Mouse (Mus musculus) embryonic facial prominence, embryonic 10.5 days (tissue): ENCODE results near the gene Mex3b. TPM values are rescaled to one million over a fixed set of nuclear protein-coding genes. Genes with fewer than 3 reads are reported as not detected.

ENCODE experiments used
- DNase-seq: peaks from one replicate; pipeline ENCODE4 v3.0.0-alpha.2; 2017; ENCODE audit warnings: low spot score
- H3K27ac ChIP-seq: fragments of 300-500 bp; sonication (generic); replicated peaks from 2 replicates; pipeline ENCODE4 v1.5.1; 2016; ENCODE audit warnings: mild to moderate bottlenecking
- H3K27me3 ChIP-seq: fragments of 300-500 bp; sonication (generic); replicated peaks from 2 replicates; pipeline ENCODE4 v1.6.1; 2016; ENCODE audit warnings: low read depth, mild to moderate bottlenecking; ENCODE audit not compliant: poor library complexity, severe bottlenecking
- H3K36me3 ChIP-seq: fragments of 300-500 bp; sonication (generic); replicated peaks from 2 replicates; pipeline ENCODE4 v1.6.1; 2016; ENCODE audit warnings: mild to moderate bottlenecking, moderate library complexity
- H3K4me1 ChIP-seq: fragments of 300-500 bp; sonication (generic); 2 replicates; pipeline ENCODE4 v1.6.1; 2016
- H3K4me3 ChIP-seq: fragments of 300-500 bp; sonication (generic); 2 replicates; pipeline ENCODE4 v1.5.1; 2016; ENCODE audit warnings: mild to moderate bottlenecking, moderate library complexity
- H3K9me3 ChIP-seq: fragments of 300-500 bp; sonication (generic); 2 replicates; pipeline ENCODE4 v1.6.1; 2016; ENCODE audit warnings: mild to moderate bottlenecking
- WGBS: fragments of 180-500 bp; shearing (Covaris S2); methylation state at CpG from one replicate; pipeline ENCODE4 v1.1.7; 2016; 5-methylcytosine and 5-hydroxymethylcytosine counted together
- polyA plus RNA-seq: library from polyadenylated mRNA; unstranded; fragments of >200 nt; fragmentation: Nextera tagmentation; extraction: Ambion mirVana; gene quantifications from 2 replicates; pipeline ENCODE4 v1.2.1, GENCODE M21; 2016

Gene Mex3b
- polyA plus RNA-seq, 1 experiment from 2014 or later = 30.1 TPM

DNA sequence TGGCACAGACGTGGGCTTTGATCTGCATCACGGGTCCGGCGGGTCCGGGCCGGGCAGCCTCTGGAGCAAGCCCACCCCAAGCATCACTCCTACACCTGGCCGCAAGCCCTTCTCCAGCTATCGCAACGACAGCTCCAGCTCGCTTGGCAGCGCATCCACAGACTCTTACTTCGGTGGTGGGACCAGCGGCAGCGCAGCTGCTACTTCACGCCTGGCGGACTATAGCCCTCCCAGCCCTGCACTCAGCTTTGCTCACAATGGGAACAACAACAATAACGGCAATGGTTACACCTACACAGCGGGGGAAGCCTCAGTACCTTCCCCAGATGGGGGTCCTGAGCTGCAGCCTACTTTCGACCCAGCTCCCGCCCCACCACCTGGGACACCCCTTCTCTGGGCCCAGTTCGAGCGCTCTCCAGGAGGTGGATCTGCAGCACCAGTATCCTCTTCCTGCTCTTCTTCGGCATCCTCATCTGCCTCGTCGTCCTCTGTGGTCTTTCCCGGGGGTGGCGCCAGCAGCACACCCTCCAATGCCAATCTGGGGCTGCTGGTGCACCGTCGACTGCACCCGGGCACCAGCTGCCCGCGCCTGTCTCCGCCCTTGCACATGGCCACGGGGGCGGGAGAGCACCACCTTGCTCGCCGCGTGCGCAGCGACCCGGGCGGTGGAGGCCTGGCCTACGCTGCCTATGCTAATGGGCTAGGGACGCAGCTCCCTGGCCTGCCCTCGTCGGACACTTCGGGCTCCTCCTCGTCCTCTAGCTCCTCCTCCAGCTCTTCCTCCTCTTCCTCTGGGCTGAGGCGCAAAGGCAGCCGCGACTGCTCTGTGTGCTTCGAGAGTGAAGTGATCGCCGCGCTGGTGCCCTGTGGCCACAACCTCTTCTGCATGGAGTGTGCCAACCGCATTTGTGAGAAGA is 2.4 kb downstream of the Mex3b start:
- Histone ChIP-seq H3K27ac (peak overlapping the region; percentile 100), H3K27me3 (no peaks in the 10 kb centered on the region), H3K4me1 (peaks cover 40% of the 10 kb centered on the region), H3K36me3 (peaks cover 35% of the 10 kb centered on the region), H3K4me3 (peak overlapping the region; percentile 100), H3K9me3 (no peaks in the 10 kb centered on the region)
- peak; percentile 82 for DNase-seq
- 2% methylated on average over 56 of the region's 56 CpGs for WGBS

DNA sequence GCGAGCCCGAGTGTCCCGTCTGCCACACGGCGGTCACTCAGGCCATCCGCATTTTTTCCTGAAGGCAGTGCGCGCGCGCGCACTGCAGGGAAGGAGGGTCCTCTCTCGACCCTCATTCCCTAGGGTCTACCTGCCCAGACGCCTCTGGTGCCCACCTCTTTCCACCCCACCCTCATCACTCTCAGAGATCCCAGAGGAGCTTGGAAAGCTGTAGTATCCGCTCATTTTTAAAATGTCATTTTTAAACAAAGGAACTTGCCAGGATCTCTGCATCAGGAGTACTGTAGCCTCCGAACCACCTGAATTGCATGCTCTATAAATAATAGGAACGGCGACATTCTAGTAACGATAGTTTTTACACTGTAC is 3.0 kb downstream of the Mex3b start:
- H3K36me3 ChIP-seq = peaks cover 35% of the 10 kb centered on the region
- H3K4me1 ChIP-seq = peaks cover 34% of the 10 kb centered on the region
- H3K4me3 ChIP-seq = peak overlapping the region; percentile 100
- H3K27ac ChIP-seq = peak overlapping the region; percentile 100
- H3K9me3 ChIP-seq = no peaks in the 10 kb centered on the region
- H3K27me3 ChIP-seq = no peaks in the 10 kb centered on the region
- WGBS = 19% methylated on average over 18 of the region's 18 CpGs
- DNase-seq = no peak

GRCm38 (mm10) chr7:82876551-82876950 is 9.4 kb downstream of the Mex3b start:
- 67% methylated on average over 5 of the region's 5 CpGs for WGBS
- Histone ChIP-seq H3K4me3 (no peak overlapping the region), H3K4me1 (peaks cover 7% of the 10 kb centered on the region), H3K9me3 (peaks cover 2% of the 10 kb centered on the region; the same call in 1 of the 2 replicates), H3K36me3 (peaks cover 8% of the 10 kb centered on the region), H3K27me3 (no peaks in the 10 kb centered on the region), H3K27ac (no peak overlapping the region)
- DNase-seq = no peak

DNA sequence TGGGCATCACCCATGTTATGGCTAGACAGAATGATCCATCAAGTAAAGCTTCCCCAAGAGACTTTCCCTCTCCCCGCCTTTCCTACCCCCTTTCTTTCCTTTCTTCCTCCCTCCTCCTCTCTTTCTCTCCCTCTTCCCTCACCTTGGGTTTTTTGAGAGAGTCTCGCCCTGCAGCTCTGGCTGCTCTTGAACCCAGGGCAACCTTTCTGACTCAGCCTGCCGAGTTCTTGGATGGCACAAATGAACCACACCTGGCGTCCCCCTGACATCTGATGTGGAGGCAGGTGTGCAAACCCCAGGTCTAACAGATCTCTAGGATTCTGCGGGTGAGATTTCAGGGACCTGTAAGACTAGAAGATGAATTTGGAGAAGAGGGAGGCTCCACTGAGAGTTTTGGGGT is 12.9 kb downstream of the Mex3b start:
- Histone ChIP-seq H3K9me3 (peaks cover 2% of the 10 kb centered on the region; the same call in 1 of the 2 replicates), H3K27ac (no peak overlapping the region), H3K36me3 (no peaks in the 10 kb centered on the region), H3K4me1 (no peaks in the 10 kb centered on the region), H3K4me3 (no peak overlapping the region), H3K27me3 (no peaks in the 10 kb centered on the region)
- WGBS = 89% methylated on average over 5 of the region's 5 CpGs
- no peak for DNase-seq

DNA sequence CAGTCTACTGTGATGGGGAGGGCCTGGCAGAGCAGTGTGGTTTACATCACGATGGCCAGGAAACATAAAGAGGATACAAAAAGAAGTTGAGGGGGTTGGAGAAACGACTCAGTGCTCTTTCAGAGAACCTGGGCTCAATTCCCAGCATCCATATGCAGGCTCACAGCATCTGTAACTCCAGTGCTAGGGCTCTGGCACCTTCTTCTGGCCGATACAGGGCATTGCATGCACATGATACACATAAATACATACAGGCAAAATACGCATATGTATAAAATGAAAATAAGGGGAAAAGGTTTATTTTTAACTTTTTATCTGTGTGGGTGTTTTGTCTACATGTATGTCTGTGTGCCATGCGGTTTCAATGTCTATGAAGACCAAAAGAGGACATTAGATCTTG is 13.6 kb downstream of the Mex3b start:
- no peaks in the 10 kb centered on the region for H3K27me3 ChIP-seq
- 88% methylated on average over 5 of the region's 5 CpGs for WGBS

GRCm38 (mm10) chr7:82890317-82890850 is 23.3 kb downstream of the Mex3b start:
- Histone ChIP-seq H3K4me3 (no peak overlapping the region), H3K27ac (no peak overlapping the region), H3K9me3 (no peaks in the 10 kb centered on the region), H3K27me3 (no peaks in the 10 kb centered on the region), H3K4me1 (no peaks in the 10 kb centered on the region; the same call in 1 of the 2 replicates), H3K36me3 (no peaks in the 10 kb centered on the region)
- 85% methylated on average over 6 of the region's 6 CpGs for whole genome bisulfite sequencing
- no peak for DNase-seq

More for the DNA sequence above, 13.6 kb downstream of the Mex3b start:
- Histone ChIP-seq H3K4me1 (no peaks in the 10 kb centered on the region), H3K36me3 (no peaks in the 10 kb centered on the region), H3K4me3 (no peak overlapping the region), H3K9me3 (peaks cover 2% of the 10 kb centered on the region; the same call in 1 of the 2 replicates), H3K27ac (no peak overlapping the region)
- no peak for DNase-seq

DNA sequence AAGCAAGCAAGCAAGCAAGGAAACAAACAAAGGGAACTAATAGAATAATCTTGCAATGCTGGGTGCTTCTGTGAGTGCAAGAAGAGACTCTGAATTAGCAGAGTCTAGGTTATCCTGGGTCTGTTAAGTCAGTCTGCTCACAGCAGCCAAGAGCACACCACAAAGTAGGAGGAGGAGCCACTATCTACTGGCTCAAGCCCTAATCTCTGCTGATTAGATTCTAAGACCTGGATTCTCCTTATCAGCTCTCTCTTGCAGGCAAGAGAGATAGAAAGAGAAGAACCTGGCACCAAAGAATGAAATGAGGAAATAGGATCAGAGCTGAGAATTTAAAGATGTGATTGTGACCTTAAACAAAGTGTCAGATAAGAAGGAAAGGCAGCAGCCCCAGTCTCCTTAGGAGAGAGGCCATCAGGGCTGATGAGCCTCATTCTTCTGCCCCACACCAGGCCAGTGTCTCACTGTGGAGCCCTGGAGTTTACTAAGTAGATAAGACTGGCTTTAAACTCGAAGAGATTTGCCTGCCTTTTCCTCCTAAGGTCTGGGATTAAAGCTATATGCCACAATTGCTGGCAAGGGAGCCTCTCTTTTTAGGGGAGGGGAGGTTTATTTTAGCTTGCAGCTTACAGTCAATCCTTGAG is 23.9 kb downstream of the Mex3b start:
- H3K4me1 ChIP-seq = no peaks in the 10 kb centered on the region; the same call in 1 of the 2 replicates
- no peak overlapping the region for H3K27ac ChIP-seq
- DNase-seq = no peak
- no peaks in the 10 kb centered on the region for H3K27me3 ChIP-seq
- H3K4me3 ChIP-seq = no peak overlapping the region
- H3K9me3 ChIP-seq = no peaks in the 10 kb centered on the region
- H3K36me3 ChIP-seq = no peaks in the 10 kb centered on the region
- WGBS = 31% methylated on average over 1 of the region's 1 CpGs

DNA sequence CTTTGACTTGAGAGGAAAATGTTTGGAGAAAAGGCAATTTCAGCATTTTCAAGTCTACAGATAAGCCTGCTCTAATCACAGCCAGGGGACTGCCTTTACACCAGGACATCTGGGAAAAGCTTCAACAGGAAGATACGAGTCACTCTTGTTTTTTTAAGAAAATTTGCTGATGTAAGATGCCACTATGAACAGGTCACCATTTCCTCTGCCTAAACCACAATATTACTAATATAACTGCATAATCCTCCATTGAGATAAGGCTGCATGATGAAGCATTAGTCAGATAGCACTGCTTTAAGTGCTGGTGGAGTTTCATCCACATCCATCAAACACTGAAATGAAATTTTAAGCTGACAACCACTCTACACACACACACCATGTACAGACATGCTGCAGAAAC is 27.2 kb downstream of the Mex3b start:
- H3K27ac ChIP-seq = no peak overlapping the region
- peaks cover 2% of the 10 kb centered on the region; the same call in 1 of the 2 replicates for H3K4me1 ChIP-seq
- no peaks in the 10 kb centered on the region for H3K36me3 ChIP-seq
- H3K4me3 ChIP-seq = no peak overlapping the region
- H3K9me3 ChIP-seq = no peaks in the 10 kb centered on the region
- no peaks in the 10 kb centered on the region for H3K27me3 ChIP-seq
- no peak for DNase-seq
- WGBS = 51% methylated on average over 1 of the region's 1 CpGs

DNA sequence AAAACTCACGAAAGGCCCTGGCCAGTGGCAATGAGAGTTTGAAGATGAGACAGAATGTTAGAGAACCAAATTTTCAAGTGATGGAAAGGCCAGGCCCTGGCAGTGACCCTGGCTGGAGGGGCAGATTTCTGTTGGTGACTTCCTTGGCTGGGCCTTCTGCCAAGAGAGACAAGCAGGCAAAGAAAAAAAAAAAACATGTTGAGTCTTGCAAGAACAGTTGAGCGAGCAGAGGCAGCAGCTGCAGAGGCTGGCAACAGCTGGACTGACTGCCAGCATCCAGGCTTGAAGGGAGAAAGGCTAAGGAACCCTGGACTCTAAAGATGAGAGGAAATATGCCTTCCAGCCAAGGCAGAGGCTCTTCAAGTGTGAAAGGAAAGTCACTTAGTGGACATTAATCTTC is 28.5 kb downstream of the Mex3b start:
- 0 out of 2 replicates have a peak overlapping the region, but pooled peaks have one; percentile 4 for H3K27ac ChIP-seq
- no peaks in the 10 kb centered on the region for H3K36me3 ChIP-seq
- no peaks in the 10 kb centered on the region for H3K9me3 ChIP-seq
- no peaks in the 10 kb centered on the region for H3K27me3 ChIP-seq
- DNase-seq = no peak
- peaks cover 8% of the 10 kb centered on the region for H3K4me1 ChIP-seq
- 75% methylated on average over 2 of the region's 2 CpGs for WGBS
- H3K4me3 ChIP-seq = no peak overlapping the region

DNA sequence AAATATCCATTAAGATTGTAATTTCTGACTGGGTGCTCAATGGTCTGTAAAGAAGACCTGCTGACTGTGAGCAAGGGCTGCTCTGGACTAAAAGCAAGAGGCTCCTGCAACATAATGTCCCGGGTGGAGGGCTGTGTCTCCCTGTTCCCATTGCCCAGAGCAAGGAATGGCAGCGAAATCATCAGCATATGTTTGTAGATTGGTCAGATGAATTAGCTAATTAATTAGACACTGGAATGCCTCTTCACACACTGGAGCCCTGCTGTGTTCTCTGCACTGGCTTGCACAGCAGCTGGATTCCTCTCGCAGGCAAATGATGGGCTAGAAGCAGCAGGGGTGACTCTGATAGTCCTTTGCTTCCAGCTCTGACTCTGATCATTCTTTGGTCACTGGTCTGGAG is 29.6 kb downstream of the Mex3b start:
- Histone ChIP-seq H3K4me3 (no peak overlapping the region), H3K9me3 (no peaks in the 10 kb centered on the region), H3K4me1 (peaks cover 8% of the 10 kb centered on the region), H3K27me3 (no peaks in the 10 kb centered on the region), H3K27ac (no peak overlapping the region), H3K36me3 (no peaks in the 10 kb centered on the region)
- WGBS = 46% methylated on average over 3 of the region's 3 CpGs
- no peak for DNase-seq

DNA sequence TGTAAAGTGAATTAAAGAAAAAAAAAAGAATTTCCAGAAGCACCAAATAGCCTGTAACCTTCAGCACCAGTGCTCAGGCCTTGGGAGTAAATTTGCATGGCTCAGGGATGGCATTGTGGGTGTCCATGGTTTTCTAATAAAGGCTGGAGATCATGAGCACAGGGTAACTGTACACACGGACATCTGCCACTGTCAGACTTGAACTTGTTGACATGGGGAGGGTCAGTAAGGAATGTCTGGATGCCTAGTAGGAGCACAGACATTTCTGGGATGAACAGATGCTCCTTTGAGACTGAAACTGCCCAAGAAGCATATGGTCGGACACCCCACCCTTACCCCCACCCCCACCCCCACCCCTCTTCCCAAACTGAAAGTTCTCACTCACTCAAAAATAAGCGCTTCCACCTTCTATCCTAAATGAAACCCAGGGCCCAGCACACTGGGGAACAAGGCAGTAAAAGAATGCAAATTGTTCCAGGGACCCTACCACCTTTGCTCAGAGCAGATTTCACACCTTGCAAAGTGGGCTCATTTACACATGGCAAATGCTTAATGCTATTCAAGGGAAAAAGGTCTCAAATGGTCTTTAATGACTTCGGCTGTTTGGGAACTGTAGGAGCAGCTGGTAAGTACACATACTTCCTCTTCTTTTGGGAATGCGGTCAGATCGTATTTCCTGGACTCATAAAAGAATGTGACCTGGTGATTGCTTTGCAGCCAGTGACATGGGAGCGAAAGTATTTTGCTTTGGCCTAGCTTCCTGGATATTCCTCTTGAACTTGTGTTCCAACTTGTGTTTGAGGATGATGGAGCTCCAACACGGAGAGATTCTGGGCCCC is 32.5 kb downstream of the Mex3b start:
- DNase-seq = no peak
- Histone ChIP-seq H3K9me3 (no peaks in the 10 kb centered on the region), H3K27me3 (no peaks in the 10 kb centered on the region), H3K27ac (no peak overlapping the region), H3K4me1 (peaks cover 8% of the 10 kb centered on the region), H3K36me3 (no peaks in the 10 kb centered on the region), H3K4me3 (no peak overlapping the region)
- 61% methylated on average over 8 of the region's 8 CpGs for WGBS

GRCm38 (mm10) chr7:82903006-82903405 is 35.9 kb downstream of the Mex3b start:
- no peaks in the 10 kb centered on the region for H3K9me3 ChIP-seq
- DNase-seq = no peak
- peaks cover 8% of the 10 kb centered on the region for H3K4me1 ChIP-seq
- no peaks in the 10 kb centered on the region for H3K27me3 ChIP-seq
- no peak overlapping the region for H3K27ac ChIP-seq
- 89% methylated on average over 3 of the region's 3 CpGs for WGBS
- H3K36me3 ChIP-seq = no peaks in the 10 kb centered on the region
- H3K4me3 ChIP-seq = no peak overlapping the region
